Comparison of ENCODE assay signal across 23 mouse cellular contexts in genomic region chr2:160545527-160545926, GRCm38 (mm10).
DNase-seq lines count a peak whose midpoint lies in the region; ATAC-seq lines count a peak whose summit lies in the region.
"Had no signal": no experiment of that assay in that cellular context is flagged by ENCODE, and none has a peak within 500 bp of the region (broad histone marks: within the 10 kb centered on the region; RNA-seq: fewer than 3 reads in every experiment).

No protein-coding gene starts in this region.

- peak; percentile 49 to 54 for DNase-seq in cerebellum, postnatal 10 days
- DNase-seq in cerebellum, adult 11 months: no peak
- peak; percentile 41 for DNase-seq in retina, postnatal 1 day
- DNase-seq in retina, embryonic 14.5 days (ENCODE audit: low spot score): no peak
- DNase-seq in embryonic facial prominence, embryonic 11.5 days (ENCODE audit: low spot score): peak; percentile 79
- DNase-seq in right cerebral cortex, adult 18-20 months: no peak
- no peak for DNase-seq in kidney, postnatal 14 days
- DNase-seq in adrenal gland, postnatal 36 days: no peak
- DNase-seq: cerebellum, adult 9-11 months; gastrocnemius, postnatal 36 days; heart, postnatal 10 days; liver; liver, postnatal 0 days; lung, postnatal 14 days; midbrain, embryonic 14.5 days; thymus, postnatal 14 days had no signal

- no peaks in the 10 kb centered on the region for H3K36me3 ChIP-seq in embryonic facial prominence, embryonic 11.5 days (replicated peaks; ENCODE audit: control insufficient read depth, insufficient read depth, low read depth, low read length)
- H3K36me3 ChIP-seq: embryonic facial prominence, embryonic 12.5 days; intestine, embryonic 15.5 days had no signal

- ATAC-seq in embryonic facial prominence, embryonic 11.5 days (replicated peaks; ENCODE audit: insufficient number of reproducible peaks, low FRiP score, low TSS enrichment, low read depth): peak; percentile 65; the same call in 1 of the 2 replicates
- ATAC-seq: CD4-positive, CD25-positive, alpha-beta regulatory T cell, adult 4 months; forebrain, embryonic 16.5 days; intestine, embryonic 15.5 days; liver, postnatal 0 days had no signal

- no peak overlapping the region for H3K9ac ChIP-seq in embryonic facial prominence, embryonic 11.5 days (replicated peaks; ENCODE audit: low read length)
- H3K9ac ChIP-seq: embryonic facial prominence, embryonic 12.5 days; hindbrain, embryonic 14.5 days; intestine, embryonic 15.5 days; liver, postnatal 0 days had no signal

- no peak overlapping the region for H3K4me3 ChIP-seq in embryonic facial prominence, embryonic 11.5 days (ENCODE audit: low read depth, low read length)
- H3K4me3 ChIP-seq: embryonic facial prominence, embryonic 12.5 days; intestine, embryonic 15.5 days had no signal

- H3K4me1 ChIP-seq in embryonic facial prominence, embryonic 11.5 days (ENCODE audit: control insufficient read depth, insufficient read depth, low read length): no peaks in the 10 kb centered on the region
- H3K4me1 ChIP-seq: intestine, embryonic 15.5 days had no signal

- H3K27me3 ChIP-seq in embryonic facial prominence, embryonic 11.5 days (ENCODE audit: control insufficient read depth, insufficient read depth, low read length): no peaks in the 10 kb centered on the region
- H3K27me3 ChIP-seq: embryonic facial prominence, embryonic 12.5 days; intestine, embryonic 15.5 days had no signal

- 13% methylated on average over 4 of the region's 4 CpGs for WGBS in embryonic facial prominence, embryonic 11.5 days

- H3K4me2 ChIP-seq in embryonic facial prominence, embryonic 11.5 days (ENCODE audit: low read depth, low read length): no peak overlapping the region
- H3K4me2 ChIP-seq: embryonic facial prominence, embryonic 12.5 days; heart, embryonic 11.5 days; hindbrain, embryonic 14.5 days; intestine, embryonic 15.5 days had no signal

- H3K27ac ChIP-seq in embryonic facial prominence, embryonic 11.5 days (replicated peaks; ENCODE audit: low read depth, low read length): no peak overlapping the region
- H3K27ac ChIP-seq: embryonic facial prominence, embryonic 12.5 days; hindbrain, embryonic 14.5 days; intestine, embryonic 15.5 days; stomach, postnatal 0 days had no signal

- no peaks in the 10 kb centered on the region for H3K9me3 ChIP-seq in embryonic facial prominence, embryonic 11.5 days (replicated peaks; ENCODE audit: control insufficient read depth, low read length)
- H3K9me3 ChIP-seq: embryonic facial prominence, embryonic 12.5 days; intestine, embryonic 15.5 days had no signal

Comparison
In these comparisons a context has a peak if more than half of its experiments do, and no peak if none do; other contexts are left out.
1. DNase-seq: peak in cerebellum, postnatal 10 days (2 of 2), retina, postnatal 1 day (single experiment) and embryonic facial prominence, embryonic 11.5 days (single experiment); none in cerebellum, adult 11 months (single experiment), retina, embryonic 14.5 days (single experiment), right cerebral cortex, adult 18-20 months (single experiment), kidney, postnatal 14 days (single experiment) and adrenal gland, postnatal 36 days (0 of 2).